Mouse (Mus musculus): ENCODE measurements at regions not wholly inside any gene's neighbourhood (a gene's known extent, or its start where the extent isn't known, plus 50 kb on each side); places are given as distances from the start of the nearest gene placed in this dataset.

GRCm38 (mm10) chr12:80015938-80016337 is 96.9 kb downstream of the Zfp36l1 start:
- no peaks in the 10 kb centered on the region for H3K79me2 ChIP-seq (ENCODE audit: control insufficient read depth, insufficient read depth, low read length)
- no peak overlapping the region for H3K27ac ChIP-seq (replicated peaks; ENCODE audit: insufficient read depth, low read depth, low read length)
- 98% methylated on average over 1 of the region's 1 CpGs for WGBS
- TF ChIP-seq CTCF (IDR thresholded peaks at IDR 0.05; ENCODE audit: low read depth, low read length) (no peak), POLR2A (IDR thresholded peaks at IDR 0.05; ENCODE audit: extremely low read depth, insufficient read depth, low read length) (no peak)
- no peak overlapping the region for H3K9ac ChIP-seq (ENCODE audit: low read depth, low read length)
- no peaks in the 10 kb centered on the region for H3K36me3 ChIP-seq (ENCODE audit: control insufficient read depth, insufficient read depth, low read length)
- H3K4me1 ChIP-seq (ENCODE audit: control insufficient read depth, insufficient read depth, low read length): no peaks in the 10 kb centered on the region
- H3K4me3 ChIP-seq (ENCODE audit: insufficient read depth, low read depth, low read length): no peak overlapping the region
- DNase-seq (ENCODE audit: extremely low read depth, low read depth, low spot score): no peak
- no peaks in the 10 kb centered on the region for H3K27me3 ChIP-seq (ENCODE audit: control insufficient read depth, insufficient read depth, low read length)

- no peaks in the 10 kb centered on the region for H3K79me2 ChIP-seq (ENCODE audit: control insufficient read depth, insufficient read depth, low read length)
- no peaks in the 10 kb centered on the region for H3K4me1 ChIP-seq (ENCODE audit: control insufficient read depth, insufficient read depth, low read length)
- H3K36me3 ChIP-seq (ENCODE audit: control insufficient read depth, insufficient read depth, low read length): no peaks in the 10 kb centered on the region
- H3K9ac ChIP-seq (ENCODE audit: low read depth, low read length): no peak overlapping the region
- no peaks in the 10 kb centered on the region for H3K27me3 ChIP-seq (ENCODE audit: control insufficient read depth, insufficient read depth, low read length)
- H3K4me3 ChIP-seq (ENCODE audit: insufficient read depth, low read depth, low read length): no peak overlapping the region
- DNase-seq (ENCODE audit: extremely low read depth, low read depth, low spot score): no peak
- 65% methylated on average over 7 of the region's 7 CpGs for WGBS
- no peak overlapping the region for H3K27ac ChIP-seq (replicated peaks; ENCODE audit: insufficient read depth, low read depth, low read length)
- TF ChIP-seq CTCF (IDR thresholded peaks at IDR 0.05; ENCODE audit: low read depth, low read length) (no peak), POLR2A (IDR thresholded peaks at IDR 0.05; ENCODE audit: extremely low read depth, insufficient read depth, low read length) (no peak)
Measured at GRCm38 (mm10) chr12:80014598-80014983, 98.2 kb downstream of the Zfp36l1 start.

- H3K9ac ChIP-seq (ENCODE audit: low read depth, low read length): no peak overlapping the region
- H3K79me2 ChIP-seq (ENCODE audit: control insufficient read depth, insufficient read depth, low read length): no peaks in the 10 kb centered on the region
- H3K36me3 ChIP-seq (ENCODE audit: control insufficient read depth, insufficient read depth, low read length): no peaks in the 10 kb centered on the region
- DNase-seq (ENCODE audit: extremely low read depth, low read depth, low spot score): no peak
- WGBS: 37% methylated on average over 14 of the region's 14 CpGs
- H3K27ac ChIP-seq (replicated peaks; ENCODE audit: insufficient read depth, low read depth, low read length): no peak overlapping the region
- TF ChIP-seq POLR2A (IDR thresholded peaks at IDR 0.05; ENCODE audit: extremely low read depth, insufficient read depth, low read length) (no peak), CTCF (IDR thresholded peaks at IDR 0.05; ENCODE audit: low read depth, low read length) (no peak)
- no peaks in the 10 kb centered on the region for H3K4me1 ChIP-seq (ENCODE audit: control insufficient read depth, insufficient read depth, low read length)
- no peak overlapping the region for H3K4me3 ChIP-seq (ENCODE audit: insufficient read depth, low read depth, low read length)
- H3K27me3 ChIP-seq (ENCODE audit: control insufficient read depth, insufficient read depth, low read length): no peaks in the 10 kb centered on the region
Measured at GRCm38 (mm10) chr12:80013904-80014597, 98.8 kb downstream of the Zfp36l1 start.

- WGBS: 96% methylated on average over 6 of the region's 6 CpGs
- no peaks in the 10 kb centered on the region for H3K4me1 ChIP-seq (ENCODE audit: control insufficient read depth, insufficient read depth, low read length)
- no peak overlapping the region for H3K27ac ChIP-seq (replicated peaks; ENCODE audit: insufficient read depth, low read depth, low read length)
- no peak overlapping the region for H3K9ac ChIP-seq (ENCODE audit: low read depth, low read length)
- H3K36me3 ChIP-seq (ENCODE audit: control insufficient read depth, insufficient read depth, low read length): no peaks in the 10 kb centered on the region
- TF ChIP-seq POLR2A (IDR thresholded peaks at IDR 0.05; ENCODE audit: extremely low read depth, insufficient read depth, low read length) (no peak), CTCF (IDR thresholded peaks at IDR 0.05; ENCODE audit: low read depth, low read length) (no peak)
- DNase-seq (ENCODE audit: extremely low read depth, low read depth, low spot score): no peak
- no peaks in the 10 kb centered on the region for H3K79me2 ChIP-seq (ENCODE audit: control insufficient read depth, insufficient read depth, low read length)
- no peaks in the 10 kb centered on the region for H3K27me3 ChIP-seq (ENCODE audit: control insufficient read depth, insufficient read depth, low read length)
- H3K4me3 ChIP-seq (ENCODE audit: insufficient read depth, low read depth, low read length): no peak overlapping the region
Measured at GRCm38 (mm10) chr12:80013577-80013903, 99.3 kb downstream of the Zfp36l1 start.

- 86% methylated on average over 6 of the region's 6 CpGs for WGBS
- Histone ChIP-seq H3K36me3 (ENCODE audit: control insufficient read depth, insufficient read depth, low read length) (no peaks in the 10 kb centered on the region), H3K9ac (ENCODE audit: low read depth, low read length) (no peak overlapping the region), H3K27me3 (ENCODE audit: control insufficient read depth, insufficient read depth, low read length) (no peaks in the 10 kb centered on the region), H3K27ac (replicated peaks; ENCODE audit: insufficient read depth, low read depth, low read length) (no peak overlapping the region), H3K79me2 (ENCODE audit: control insufficient read depth, insufficient read depth, low read length) (no peaks in the 10 kb centered on the region), H3K4me1 (ENCODE audit: control insufficient read depth, insufficient read depth, low read length) (no peaks in the 10 kb centered on the region), H3K4me3 (ENCODE audit: insufficient read depth, low read depth, low read length) (no peak overlapping the region)
- no peak for TF ChIP-seq CTCF (IDR thresholded peaks at IDR 0.05; ENCODE audit: low read depth, low read length)
- TF ChIP-seq POLR2A (IDR thresholded peaks at IDR 0.05; ENCODE audit: extremely low read depth, insufficient read depth, low read length): no peak
- DNase-seq (ENCODE audit: extremely low read depth, low read depth, low spot score): no peak
Measured at GRCm38 (mm10) chr12:80011916-80012315, 100.9 kb downstream of the Zfp36l1 start.

- no peaks in the 10 kb centered on the region for H3K79me2 ChIP-seq (ENCODE audit: control insufficient read depth, insufficient read depth, low read length)
- no peak overlapping the region for H3K4me3 ChIP-seq (ENCODE audit: insufficient read depth, low read depth, low read length)
- no peak overlapping the region for H3K9ac ChIP-seq (ENCODE audit: low read depth, low read length)
- DNase-seq (ENCODE audit: extremely low read depth, low read depth, low spot score): no peak
- WGBS: 37% methylated on average over 1 of the region's 1 CpGs
- no peaks in the 10 kb centered on the region for H3K4me1 ChIP-seq (ENCODE audit: control insufficient read depth, insufficient read depth, low read length)
- H3K36me3 ChIP-seq (ENCODE audit: control insufficient read depth, insufficient read depth, low read length): no peaks in the 10 kb centered on the region
- TF ChIP-seq POLR2A (IDR thresholded peaks at IDR 0.05; ENCODE audit: extremely low read depth, insufficient read depth, low read length): no peak
- TF ChIP-seq CTCF (IDR thresholded peaks at IDR 0.05; ENCODE audit: low read depth, low read length): no peak
- H3K27me3 ChIP-seq (ENCODE audit: control insufficient read depth, insufficient read depth, low read length): no peaks in the 10 kb centered on the region
- no peak overlapping the region for H3K27ac ChIP-seq (replicated peaks; ENCODE audit: insufficient read depth, low read depth, low read length)
Measured at GRCm38 (mm10) chr12:80010947-80011346, 101.9 kb downstream of the Zfp36l1 start.
